Mouse (Mus musculus): ENCODE measurements at regions not wholly inside any gene's neighbourhood (a gene's known extent, or its start where the extent isn't known, plus 50 kb on each side); places are given as distances from the start of the nearest gene placed in this dataset.

- no peak for TF ChIP-seq POLR2A (IDR thresholded peaks at IDR 0.05; ENCODE audit: extremely low read depth, insufficient read depth, low read length)
- TF ChIP-seq CTCF (IDR thresholded peaks at IDR 0.05; ENCODE audit: extremely low read depth, insufficient read depth, low read length): no peak
Measured at GRCm38 (mm10) chr2:162837776-162838175, 93.6 kb upstream of the Srsf6 start.

All from cortical plate, adult 2 months (tissue).